Mouse (Mus musculus): ENCODE measurements at regions not wholly inside any gene's neighbourhood (a gene's known extent, or its start where the extent isn't known, plus 50 kb on each side); places are given as distances from the start of the nearest gene placed in this dataset.

- TF ChIP-seq POLR2A (IDR thresholded peaks at IDR 0.05; ENCODE audit: extremely low read depth, insufficient read depth, low read length) (no peak), CTCF (IDR thresholded peaks at IDR 0.05; ENCODE audit: extremely low read depth, insufficient read depth, low read length) (no peak)
Observed at GRCm38 (mm10) chr1:42781533-42781932, 69.5 kb upstream of the Mrps9 start.
